Mouse (Mus musculus) lung, postnatal 0 days (tissue): ENCODE measurements around the gene Lao1. TPM values are rescaled to one million over a fixed set of nuclear protein-coding genes. Genes with fewer than 3 reads are reported as not detected.

Experiments
- ATAC-seq: fragments of 200-750 bp; cut with Nextera tagmentation; 2 replicates; pipeline ENCODE4 v1.8.0; 2017; ENCODE audit warnings: moderate library complexity
- DNase-seq: peaks from one replicate; pipeline ENCODE4 v3.0.0-alpha.2; 2016; ENCODE audit warnings: low spot score
- H3K27ac ChIP-seq: fragments of 300-500 bp; sonication (generic); 2 replicates; pipeline ENCODE4 v1.5.1; 2014; ENCODE audit warnings: antibody characterized with exemption, mild to moderate bottlenecking, low read length, mixed read lengths
- H3K27me3 ChIP-seq: fragments of 300-500 bp; sonication (generic); replicated peaks from 2 replicates; pipeline ENCODE4 v1.6.1; 2014; ENCODE audit warnings: low read length, mixed read lengths; ENCODE audit not compliant: insufficient read depth
- H3K36me3 ChIP-seq: fragments of 300-500 bp; sonication (generic); 2 replicates; pipeline ENCODE4 v1.6.1; 2014; ENCODE audit warnings: low read length, mixed read lengths; ENCODE audit not compliant: insufficient read depth
- H3K4me1 ChIP-seq: fragments of 300-500 bp; sonication (generic); 2 replicates; pipeline ENCODE4 v1.6.1; 2014; ENCODE audit warnings: antibody characterized with exemption, low read depth, low read length, mixed read lengths; ENCODE audit not compliant: insufficient read depth
- H3K4me2 ChIP-seq: fragments of 300-500 bp; sonication (generic); replicated peaks from 2 replicates; pipeline ENCODE4 v1.6.1; 2014; ENCODE audit warnings: low read depth, mild to moderate bottlenecking, low read length, moderate library complexity, mixed read lengths
- H3K4me3 ChIP-seq: fragments of 300-500 bp; sonication (generic); 2 replicates; pipeline ENCODE4 v1.5.1; 2014; ENCODE audit warnings: low read depth, low read length
- H3K9ac ChIP-seq: fragments of 300-500 bp; sonication (generic); replicated peaks from 2 replicates; pipeline ENCODE4 v1.6.1; 2014; ENCODE audit warnings: low read depth, mild to moderate bottlenecking
- H3K9me3 ChIP-seq: fragments of 300-500 bp; sonication (generic); 2 replicates; pipeline ENCODE4 v1.6.1; 2016; ENCODE audit warnings: low read length, mixed read lengths
- CTCF ChIP-seq: IDR thresholded peaks from 2 replicates; pipeline ENCODE4 v1.5.1; 2016; ENCODE audit warnings: antibody characterized with exemption, mild to moderate bottlenecking
- EP300 ChIP-seq: IDR thresholded peaks from 2 replicates; pipeline ENCODE4 v1.6.1; 2016; ENCODE audit warnings: antibody characterized with exemption, mild to moderate bottlenecking, control low read depth
- WGBS: fragments of 180-500 bp; shearing (Covaris S2); extraction: QIAGEN DNeasy Blood & Tissue Kit; methylation state at CpG from one replicate; pipeline ENCODE4 v1.1.7; 2014; 5-methylcytosine and 5-hydroxymethylcytosine counted together
- polyA plus RNA-seq: library from polyadenylated mRNA; unstranded; fragments of >200 nt; fragmentation: Nextera tagmentation; extraction: Ambion mirVana; gene quantifications from 2 replicates; pipeline ENCODE4 v1.2.1, GENCODE M21; 2015

The Lao1 gene
- polyA plus RNA-seq, 1 experiment from 2014 or later, result not detected

- Histone ChIP-seq H3K4me3 (no peak overlapping the region), H3K4me2 (no peak overlapping the region), H3K9me3 (no peaks in the 10 kb centered on the region), H3K4me1 (no peaks in the 10 kb centered on the region), H3K27me3 (no peaks in the 10 kb centered on the region), H3K27ac (no peak overlapping the region), H3K9ac (no peak overlapping the region), H3K36me3 (no peaks in the 10 kb centered on the region)
- 68% methylated on average over 10 of the region's 10 CpGs for WGBS
- ATAC-seq (no peak), DNase-seq (no peak)
- TF ChIP-seq EP300 (no peak), CTCF (no peak)
These were observed 49.8 kb downstream of the Lao1 start for GRCm38 (mm10) chr4:119011050-119011680.

GRCm38 (mm10) chr4:119013031-119013430, 51.7 kb downstream of the Lao1 start:
- H3K9ac ChIP-seq, result no peak overlapping the region
- no peak for ATAC-seq
- no peaks in the 10 kb centered on the region for H3K27me3 ChIP-seq
- H3K36me3 ChIP-seq, result no peaks in the 10 kb centered on the region
- WGBS, result 81% methylated on average over 5 of the region's 5 CpGs
- H3K4me1 ChIP-seq, result no peaks in the 10 kb centered on the region
- DNase-seq, result no peak
- TF ChIP-seq EP300 (no peak), CTCF (no peak)
- H3K4me3 ChIP-seq, result no peak overlapping the region
- H3K4me2 ChIP-seq, result no peak overlapping the region
- no peaks in the 10 kb centered on the region for H3K9me3 ChIP-seq
- H3K27ac ChIP-seq, result no peak overlapping the region

GRCm38 (mm10) chr4:119014997-119015396, 53.6 kb downstream of the Lao1 start:
- Histone ChIP-seq H3K36me3 (no peaks in the 10 kb centered on the region), H3K27ac (no peak overlapping the region), H3K4me3 (no peak overlapping the region), H3K4me1 (no peaks in the 10 kb centered on the region; the same call in 1 of the 2 replicates), H3K27me3 (no peaks in the 10 kb centered on the region), H3K9me3 (no peaks in the 10 kb centered on the region), H3K9ac (no peak overlapping the region), H3K4me2 (no peak overlapping the region)
- DNase-seq, result no peak
- no peak for TF ChIP-seq EP300
- TF ChIP-seq CTCF, result no peak
- ATAC-seq, result no peak

- Histone ChIP-seq H3K4me1 (no peaks in the 10 kb centered on the region; the same call in 1 of the 2 replicates), H3K36me3 (no peaks in the 10 kb centered on the region), H3K4me2 (no peak overlapping the region), H3K9me3 (no peaks in the 10 kb centered on the region), H3K27ac (no peak overlapping the region), H3K4me3 (no peak overlapping the region), H3K27me3 (no peaks in the 10 kb centered on the region), H3K9ac (no peak overlapping the region)
- no peak for ATAC-seq
- no peak for DNase-seq
- TF ChIP-seq CTCF, result peak; percentile 45
- no peak for TF ChIP-seq EP300
- WGBS, result 57% methylated on average over 6 of the region's 6 CpGs
These were observed 54.2 kb downstream of the Lao1 start for GRCm38 (mm10) chr4:119015557-119015956.

GRCm38 (mm10) chr4:119017078-119017477, 55.7 kb downstream of the Lao1 start:
- H3K9me3 ChIP-seq, result no peaks in the 10 kb centered on the region
- TF ChIP-seq CTCF, result no peak
- no peak for TF ChIP-seq EP300
- no peaks in the 10 kb centered on the region; the same call in 1 of the 2 replicates for H3K4me1 ChIP-seq
- no peak for ATAC-seq
- H3K9ac ChIP-seq, result no peak overlapping the region
- H3K4me3 ChIP-seq, result no peak overlapping the region
- no peaks in the 10 kb centered on the region for H3K27me3 ChIP-seq
- no peaks in the 10 kb centered on the region for H3K36me3 ChIP-seq
- DNase-seq, result no peak
- no peak overlapping the region for H3K27ac ChIP-seq
- H3K4me2 ChIP-seq, result no peak overlapping the region
- WGBS, result 90% methylated on average over 5 of the region's 5 CpGs

Other genes starting within 250 kb of the Lao1 start
- gene Olfr1340, start 241.4 kb upstream of the Lao1 start, polyA plus RNA-seq, result not detected in 2 replicates
- gene Olfr1339, start 229.4 kb upstream of the Lao1 start, polyA plus RNA-seq, result not detected in 2 replicates
- gene Olfr1338, start 202.8 kb upstream of the Lao1 start, polyA plus RNA-seq, result not detected in 2 replicates
- not detected in 2 replicates for gene Olfr1337, start 179.0 kb upstream of the Lao1 start, polyA plus RNA-seq
- not detected in 2 replicates for gene Olfr1335, start 151.6 kb upstream of the Lao1 start, polyA plus RNA-seq
- not detected in 2 replicates for gene Olfr1333, start 125.3 kb upstream of the Lao1 start, polyA plus RNA-seq
- not detected in 2 replicates for gene Olfr1331, start 96.9 kb upstream of the Lao1 start, polyA plus RNA-seq
- gene Olfr1330, start 73.0 kb upstream of the Lao1 start, polyA plus RNA-seq, result 0.05 TPM in 1 of 2 replicates, not detected in the other
- gene Olfr1329, start 44.1 kb upstream of the Lao1 start, polyA plus RNA-seq, result not detected in 2 replicates
- gene Olfr1328, start 23.0 kb upstream of the Lao1 start, polyA plus RNA-seq, result not detected in 2 replicates
- gene Slc2a1, start 147.1 kb downstream of the Lao1 start, polyA plus RNA-seq, result 16.7 and 20.4 TPM in 2 replicates
- gene Zfp691, start 212.6 kb downstream of the Lao1 start, polyA plus RNA-seq, result 4.6 and 5.8 TPM in 2 replicates
- 1.9 and 2.2 TPM in 2 replicates for gene Ermap, start 228.4 kb downstream of the Lao1 start, polyA plus RNA-seq
- 99.9 and 101 TPM in 2 replicates for gene Svbp, start 233.7 kb downstream of the Lao1 start, polyA plus RNA-seq